Mouse (Mus musculus) cerebellum, postnatal 10 days (tissue): ENCODE results near the gene Sag.
A peak's percentile ranks its signal among the peaks of the same experiment; 100 is the strongest.

Experiments used
- DNase-seq, 2 experiments: peaks; one replicate each; pipeline ENCODE4 v3.0.0; 2021; ENCODE audit warnings: mixed read lengths in 2 of 2

Sag gene

DNA sequence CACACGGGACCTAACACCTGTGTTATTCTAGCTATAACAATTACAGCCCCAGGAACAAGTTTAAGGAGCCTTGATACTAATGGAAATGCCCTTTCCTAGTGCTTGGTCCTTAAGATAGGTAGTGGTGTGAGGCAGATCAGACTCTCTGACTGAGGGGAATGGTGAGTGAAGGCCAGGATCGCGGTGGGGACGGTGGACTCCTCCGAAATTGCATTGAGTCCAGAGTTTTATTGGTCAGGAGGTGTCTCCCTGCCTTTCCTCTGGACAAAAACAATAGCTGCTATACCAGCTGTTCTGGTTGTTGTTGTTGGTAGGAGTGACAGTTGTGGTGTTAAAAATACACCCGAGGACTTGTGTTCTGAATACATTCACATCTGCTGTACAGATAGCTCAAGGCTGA is 50.9 kb downstream of the Sag start:
- DNase-seq = peak in 1 of 2 experiments; percentile 39

DNA sequence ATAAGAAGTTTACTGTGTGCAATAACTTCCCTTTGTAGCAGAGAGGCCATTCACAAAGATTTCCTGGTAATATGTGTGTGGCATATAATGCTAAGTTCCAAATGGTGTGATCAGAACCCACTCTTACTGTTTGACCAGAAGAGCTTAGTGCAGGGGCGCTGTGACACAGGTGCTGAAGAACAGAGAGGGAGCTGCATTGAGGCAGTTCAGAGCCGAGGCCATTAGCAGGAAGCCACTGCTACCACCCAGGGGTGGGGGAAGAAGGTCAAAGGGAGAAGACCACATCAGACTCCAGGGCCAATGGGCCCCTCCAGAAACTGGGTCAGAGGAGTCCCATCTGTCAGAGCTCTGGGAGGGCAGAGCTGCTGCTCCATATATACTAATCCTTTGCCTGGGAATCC is 51.4 kb downstream of the Sag start:
- DNase-seq = peak; percentile 49 to 55

DNA sequence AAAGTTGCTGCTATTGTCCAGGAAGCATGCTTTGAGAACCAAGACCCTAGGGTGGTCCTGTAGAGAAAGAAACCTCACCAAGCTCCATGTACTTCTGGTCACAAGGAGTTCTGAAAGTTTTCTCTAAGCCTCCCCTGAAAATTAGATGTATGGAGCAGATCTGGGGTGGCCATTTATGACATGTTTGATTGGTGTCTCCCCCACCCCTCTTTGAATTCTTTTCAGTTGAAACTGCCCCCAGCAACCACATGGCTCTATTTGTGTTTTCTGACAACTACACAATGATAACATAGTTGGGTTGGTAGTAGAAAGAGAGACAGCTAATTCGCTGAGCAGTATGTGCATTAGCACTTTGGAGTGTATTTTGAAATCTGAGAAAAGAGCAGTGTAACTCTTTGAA is 52.0 kb downstream of the Sag start:
- no peak for DNase-seq

DNA sequence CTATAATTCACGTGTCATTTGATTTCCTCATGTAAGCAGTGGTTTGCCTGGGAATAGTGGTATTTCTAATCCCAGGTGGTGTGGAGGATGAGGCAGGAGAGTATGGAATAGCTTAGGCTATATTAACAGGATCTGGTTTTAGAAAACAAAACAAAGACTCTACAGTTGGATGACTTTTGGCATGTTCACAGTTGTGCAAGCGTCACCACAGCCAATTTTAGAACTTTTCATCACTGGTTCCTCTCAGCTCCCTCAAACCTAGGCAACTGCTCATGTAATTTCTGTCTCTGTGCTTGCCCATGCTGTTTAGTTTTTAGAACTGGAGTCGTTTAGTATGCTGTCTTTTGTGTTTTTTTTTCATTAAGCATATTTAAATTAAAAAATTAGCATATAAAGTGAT is 53.3 kb downstream of the Sag start:
- no peak for DNase-seq

DNA sequence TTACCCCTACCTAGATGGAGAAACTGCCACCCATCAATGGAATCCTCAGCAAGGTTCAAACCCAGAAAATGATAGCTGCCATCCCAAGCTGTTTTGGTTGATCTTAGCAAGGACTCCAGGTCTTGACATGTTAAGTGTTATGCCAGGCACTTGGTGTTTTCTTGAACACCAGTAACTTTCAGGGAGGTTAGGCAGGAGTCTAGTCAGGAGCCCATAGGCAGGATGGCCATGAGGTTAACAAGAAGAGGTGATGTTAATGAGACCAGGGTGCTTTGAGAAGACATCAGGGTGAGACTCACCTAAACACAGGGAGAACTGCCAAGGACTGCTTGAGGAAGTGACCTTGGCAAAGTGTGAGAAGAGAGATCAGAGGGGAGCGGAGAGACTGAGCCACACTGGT is 54.6 kb downstream of the Sag start:
- no peak for DNase-seq

DNA sequence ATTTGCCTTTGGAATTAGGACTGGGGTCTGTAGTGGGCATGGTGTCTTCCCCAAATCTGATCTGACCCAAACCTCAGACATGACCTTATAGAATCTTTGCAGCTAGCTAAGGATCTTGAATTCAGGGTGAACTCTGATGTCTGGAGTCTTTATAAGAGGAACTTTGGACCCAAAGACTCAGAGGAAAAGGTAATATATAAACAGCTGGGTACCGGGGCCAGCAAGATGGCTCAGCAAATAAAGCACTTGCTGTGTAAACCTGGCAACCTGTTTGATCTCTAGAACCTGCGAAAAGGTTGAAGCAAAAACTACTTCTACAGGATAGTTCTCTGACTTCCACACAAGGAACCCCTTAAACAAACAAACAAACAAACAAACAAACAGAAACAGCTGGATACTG is 55.0 kb downstream of the Sag start:
- no peak for DNase-seq

DNA sequence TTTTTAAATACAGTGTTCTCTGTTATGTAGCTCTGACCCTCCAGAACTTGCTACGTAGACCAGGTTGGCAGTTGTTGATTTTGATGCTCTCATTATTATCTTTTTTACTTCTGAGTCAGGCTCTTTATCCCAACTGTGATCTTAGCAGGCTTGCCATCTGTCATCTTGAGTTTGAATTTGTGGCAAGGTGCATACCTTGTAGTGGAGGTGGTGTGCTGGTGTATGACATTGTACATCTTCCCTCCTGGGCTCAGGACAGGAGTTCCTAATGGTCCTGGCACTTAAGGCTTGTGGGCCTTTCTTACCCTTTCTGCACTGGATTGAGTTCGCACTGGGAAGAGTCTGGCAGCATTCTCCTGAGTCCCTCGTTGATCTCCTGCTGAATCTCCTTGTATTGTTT is 60.1 kb downstream of the Sag start:
- peak in 1 of 2 experiments; percentile 26 for DNase-seq

DNA sequence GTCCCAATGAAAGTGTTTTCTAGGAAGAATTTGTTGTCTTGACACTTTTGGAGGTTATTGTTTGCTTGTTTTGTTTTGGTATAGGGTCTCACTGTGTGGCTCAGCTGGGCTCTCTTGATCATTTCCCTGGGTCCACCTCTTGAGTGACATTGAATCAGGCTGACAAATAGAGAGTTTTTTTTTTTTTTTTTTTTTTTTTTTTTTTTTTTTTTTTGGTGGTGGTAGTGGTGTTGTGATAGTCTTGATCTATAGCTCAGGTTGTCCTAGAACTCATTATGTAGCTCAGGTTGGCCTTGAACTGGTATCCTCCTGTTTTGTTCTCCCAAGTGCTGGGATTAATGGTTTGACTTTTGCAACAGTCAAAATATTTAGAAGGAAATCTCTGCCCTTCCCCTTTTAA is 61.4 kb downstream of the Sag start:
- DNase-seq = no peak

DNA sequence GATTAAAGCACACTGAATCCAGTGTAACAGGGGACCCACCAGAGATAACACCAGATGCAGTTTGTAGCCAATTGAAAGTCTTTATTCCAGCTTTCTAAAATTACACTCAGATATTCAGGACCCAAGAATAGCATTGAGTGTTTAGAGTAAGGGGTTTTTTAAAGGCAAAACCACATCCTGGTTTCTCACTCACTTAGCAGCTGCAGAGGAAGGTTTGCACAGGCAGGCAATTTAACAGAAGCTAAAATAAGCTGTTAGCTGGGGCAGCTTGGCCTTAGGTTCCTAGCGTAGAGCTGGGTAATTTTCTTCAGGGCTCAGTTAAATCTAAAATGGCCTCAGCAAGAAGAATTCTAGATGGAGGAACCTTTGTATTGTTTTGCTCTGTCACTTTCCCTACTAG is 63.2 kb downstream of the Sag start:
- no peak for DNase-seq

DNA sequence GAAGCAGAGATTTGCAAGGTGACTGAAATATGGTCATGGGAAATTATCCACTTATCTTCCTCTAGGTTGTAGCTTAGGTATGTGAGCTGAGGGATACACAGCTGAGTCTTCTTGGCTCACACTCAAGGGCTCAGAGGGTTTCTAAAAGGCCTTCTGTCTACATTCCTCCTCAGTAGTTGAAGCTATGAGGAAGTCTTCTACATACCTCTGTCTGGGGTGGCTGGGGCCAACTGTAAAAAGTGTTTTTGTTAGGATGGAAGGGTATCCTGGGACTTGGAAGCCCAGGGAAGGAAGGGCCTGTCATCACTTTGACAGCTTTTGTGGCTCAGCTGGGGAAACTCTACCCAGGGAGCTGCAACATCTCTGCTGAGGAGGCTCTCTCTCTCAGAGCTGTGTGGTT is 68.1 kb downstream of the Sag start:
- peak; percentile 51 to 62 for DNase-seq

DNA sequence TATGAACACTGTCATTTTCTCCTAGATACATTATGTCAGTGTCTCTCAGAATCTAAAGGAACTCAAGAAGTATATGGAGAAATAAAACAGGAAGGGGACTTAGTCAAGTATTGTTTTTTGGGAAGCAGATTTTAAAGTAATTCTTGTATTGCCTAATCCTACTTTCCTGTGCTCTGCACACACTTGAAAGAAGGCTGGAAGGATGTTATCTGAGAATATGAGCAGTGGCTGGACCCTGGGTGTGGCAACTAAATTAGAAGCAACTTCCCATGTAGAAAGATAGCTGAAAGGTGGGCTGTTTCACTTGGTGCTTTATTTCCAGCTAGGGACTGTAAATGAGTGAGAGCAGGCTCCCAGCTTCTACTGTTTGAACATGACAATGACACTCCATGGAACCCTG is 69.6 kb downstream of the Sag start:
- no peak for DNase-seq

DNA sequence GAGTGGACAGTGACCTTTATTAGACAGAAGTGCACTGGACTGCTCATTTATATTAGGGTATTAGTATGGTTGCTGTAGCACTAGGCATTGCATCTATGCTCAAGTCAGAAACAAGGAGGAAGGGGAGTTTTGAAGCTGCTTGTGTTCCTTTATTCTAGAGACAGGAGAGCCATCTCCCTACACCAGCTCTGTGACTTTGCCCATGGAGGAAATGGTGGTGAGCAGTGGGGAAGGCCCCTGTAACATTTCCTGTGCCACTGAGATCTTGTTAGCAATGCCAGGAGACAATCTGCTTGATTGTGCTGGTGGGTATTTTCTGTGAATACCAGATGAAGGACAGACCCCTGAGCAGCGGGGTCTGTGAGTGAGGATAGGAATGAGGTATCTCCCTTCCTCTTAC is 72.6 kb downstream of the Sag start:
- DNase-seq = no peak

DNA sequence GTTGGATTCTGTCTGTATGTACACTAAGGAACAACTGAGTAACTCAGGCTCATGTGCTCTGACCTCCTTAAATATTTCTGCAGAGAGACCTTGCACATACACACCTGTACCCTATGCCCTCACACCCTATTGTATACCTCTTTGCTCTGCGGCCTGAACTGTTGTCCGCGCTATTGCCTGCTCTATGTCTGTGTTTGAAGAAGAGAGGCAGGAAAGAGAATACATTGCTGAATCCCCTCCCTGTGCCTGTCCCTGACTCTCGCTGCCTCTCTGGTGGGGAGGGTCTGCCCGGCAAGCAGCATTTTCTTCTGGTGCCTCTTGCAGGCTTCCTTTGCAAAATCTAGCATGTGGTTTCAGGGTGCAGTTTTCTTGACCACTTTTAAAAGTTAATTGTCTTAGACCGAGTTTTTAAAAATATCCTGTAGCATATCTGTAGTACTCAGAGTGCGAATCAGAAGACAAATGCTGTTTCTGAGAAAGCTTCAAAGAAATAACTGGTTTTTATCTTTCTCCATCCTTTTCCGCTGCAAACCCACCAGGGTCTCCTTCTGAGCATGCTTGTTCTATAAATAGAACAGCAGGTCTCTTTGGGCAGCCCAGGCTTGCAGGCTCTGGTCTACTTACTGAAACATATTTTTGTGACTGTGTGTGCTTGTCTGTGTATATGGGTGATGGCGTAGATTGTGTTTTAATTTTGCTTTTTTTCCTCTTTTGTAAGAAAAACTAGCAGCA is 74.2 kb downstream of the Sag start:
- DNase-seq = peak in 1 of 2 experiments; percentile 23

DNA sequence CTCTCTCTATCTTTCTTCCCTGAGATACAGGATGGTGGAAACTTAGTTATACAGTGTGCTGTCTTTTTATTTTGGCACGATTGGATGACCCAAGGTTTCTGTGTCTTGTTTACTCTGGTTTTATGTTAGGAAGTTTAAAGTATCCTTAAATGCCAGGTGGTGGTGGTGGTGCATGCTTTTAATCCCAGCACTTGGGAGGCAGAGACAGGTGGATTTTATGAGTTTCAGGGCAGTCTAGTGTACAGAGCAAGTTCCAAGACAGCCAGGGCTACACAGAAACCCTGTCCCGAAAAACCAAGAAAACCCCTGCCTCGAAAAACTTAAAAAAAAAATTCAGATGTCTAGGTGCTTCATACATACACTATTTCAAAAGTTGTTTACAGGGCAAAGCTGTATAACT is 75.6 kb downstream of the Sag start:
- DNase-seq = no peak

DNA sequence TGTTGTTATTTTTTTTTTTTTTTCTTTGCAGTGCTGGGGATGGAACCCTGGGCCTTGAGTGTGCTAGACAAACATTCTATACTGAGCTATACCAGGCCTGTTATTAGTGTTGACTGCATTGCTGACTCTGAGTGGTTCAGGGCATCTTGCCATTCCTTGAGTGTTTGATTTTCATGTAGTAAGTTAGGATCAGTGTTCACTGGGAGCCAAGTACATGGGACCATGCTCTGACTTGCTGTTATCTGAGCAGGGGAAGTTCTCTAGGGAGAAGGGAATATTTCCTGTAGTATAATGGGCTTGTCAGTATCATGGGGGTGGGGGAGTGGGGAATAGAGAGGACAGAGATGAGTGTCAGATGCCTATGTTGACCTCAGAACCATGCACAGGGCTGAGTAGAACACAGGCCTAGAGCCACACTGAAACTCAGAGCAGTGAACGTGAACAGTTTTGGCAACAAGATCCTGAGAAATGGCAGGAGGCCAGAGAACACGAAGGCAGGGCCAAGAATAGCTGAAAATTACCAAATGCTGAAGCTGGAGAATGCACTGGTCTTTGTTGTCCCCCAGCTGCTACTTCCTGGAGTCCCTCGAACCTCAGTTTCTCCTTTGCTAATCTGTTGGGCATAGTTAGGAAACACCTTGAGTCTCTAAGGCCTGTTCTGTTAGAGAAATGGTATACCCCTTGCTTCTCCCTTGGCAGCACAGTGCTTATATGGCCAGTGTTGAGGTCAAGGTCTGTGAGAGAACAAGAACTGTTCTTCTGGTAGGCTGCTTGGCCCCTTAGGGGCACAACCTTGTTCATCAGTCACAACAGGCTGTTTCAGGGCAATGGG is 76.2 kb downstream of the Sag start:
- DNase-seq = peak; percentile 91 to 92

DNA sequence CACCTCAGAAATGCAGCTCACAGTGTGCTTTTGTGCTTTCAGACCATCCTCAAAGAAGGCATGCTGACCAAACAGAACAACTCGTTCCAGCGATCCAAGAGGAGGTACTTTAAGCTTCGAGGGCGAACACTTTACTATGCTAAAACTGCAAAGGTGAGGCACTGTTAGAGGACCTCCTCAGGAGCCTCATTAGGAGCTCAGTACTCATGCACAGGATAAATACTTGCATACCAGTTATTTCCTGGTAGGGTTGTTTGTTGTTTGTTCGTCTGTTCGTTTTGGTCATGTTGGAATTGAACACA is 76.8 kb downstream of the Sag start:
- no peak for DNase-seq

DNA sequence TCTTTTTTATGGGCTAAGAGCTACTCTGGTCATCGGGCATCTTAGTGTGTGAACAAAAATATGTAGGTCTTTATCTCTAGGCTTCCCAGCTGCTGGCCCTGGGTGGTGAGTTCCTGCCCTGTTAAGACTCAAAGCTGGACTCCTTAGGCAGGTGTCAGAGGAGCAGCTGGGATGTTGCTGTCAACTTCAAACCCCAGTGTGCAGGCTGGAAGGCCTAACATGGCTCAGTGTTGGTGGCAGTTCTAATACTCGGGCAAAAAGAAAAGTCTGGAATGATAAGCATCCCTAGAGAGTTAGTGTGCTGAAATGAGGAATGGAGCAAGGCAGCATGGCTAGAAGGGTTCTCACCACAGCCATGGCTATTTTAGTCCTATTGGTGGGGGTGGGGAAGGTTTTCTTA is 77.4 kb downstream of the Sag start:
- no peak for DNase-seq

DNA sequence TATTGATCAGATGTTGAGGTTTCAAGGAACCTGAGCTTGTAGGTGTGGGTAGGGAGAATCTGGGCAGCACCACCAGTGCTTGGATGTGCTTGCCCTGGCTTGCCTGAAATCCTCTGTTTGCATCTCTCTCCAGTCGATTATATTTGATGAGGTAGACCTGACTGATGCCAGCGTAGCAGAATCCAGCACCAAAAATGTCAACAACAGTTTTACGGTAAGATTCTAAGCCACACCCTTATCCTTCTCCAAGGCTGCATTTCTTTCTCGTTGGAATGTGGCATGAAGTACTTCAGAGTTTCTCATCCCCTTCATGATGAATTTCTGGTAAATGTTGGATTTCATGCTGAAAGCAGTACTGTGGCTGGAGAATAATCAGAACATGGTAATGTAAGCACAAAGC is 78.2 kb downstream of the Sag start:
- DNase-seq = no peak

DNA sequence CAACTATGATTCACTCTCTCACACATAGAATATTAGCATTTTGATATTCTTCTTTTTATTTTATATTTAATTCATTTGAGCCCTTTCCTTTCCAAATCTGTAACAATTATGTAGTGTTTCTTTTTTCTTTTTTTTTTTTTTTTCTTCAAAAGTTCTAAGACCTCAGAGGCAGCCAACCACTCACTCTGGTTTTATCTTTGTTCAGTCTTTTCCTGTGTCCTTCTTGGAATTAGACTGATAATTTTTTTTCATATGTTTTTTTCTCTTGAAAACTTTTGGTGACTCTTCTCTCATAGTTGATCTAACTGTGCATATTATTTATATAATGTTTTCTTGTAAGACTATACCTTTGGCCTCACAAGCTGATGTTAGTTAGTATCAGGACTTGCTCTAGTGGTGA is 79.1 kb downstream of the Sag start:
- DNase-seq = no peak

DNA sequence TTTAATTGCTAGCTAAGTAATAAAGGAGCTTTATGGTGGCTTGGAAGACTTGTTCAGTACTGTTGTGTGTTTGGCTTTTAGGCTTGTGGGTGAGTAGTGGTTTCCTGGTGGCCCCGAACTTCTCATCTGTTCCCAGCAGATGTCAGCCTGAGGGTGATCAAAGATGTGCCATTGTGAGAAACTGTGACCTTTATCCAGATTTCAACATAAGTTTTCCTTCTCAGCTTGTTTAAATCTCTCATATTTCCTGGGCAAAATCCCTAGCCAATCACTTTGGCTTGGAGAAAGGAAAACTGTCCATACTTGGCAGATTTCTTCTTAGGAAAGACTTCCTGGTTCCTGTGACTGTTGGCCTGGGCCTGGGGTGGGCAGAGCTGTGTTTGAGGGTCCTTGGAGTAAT is 87.5 kb downstream of the Sag start:
- no peak for DNase-seq

DNA sequence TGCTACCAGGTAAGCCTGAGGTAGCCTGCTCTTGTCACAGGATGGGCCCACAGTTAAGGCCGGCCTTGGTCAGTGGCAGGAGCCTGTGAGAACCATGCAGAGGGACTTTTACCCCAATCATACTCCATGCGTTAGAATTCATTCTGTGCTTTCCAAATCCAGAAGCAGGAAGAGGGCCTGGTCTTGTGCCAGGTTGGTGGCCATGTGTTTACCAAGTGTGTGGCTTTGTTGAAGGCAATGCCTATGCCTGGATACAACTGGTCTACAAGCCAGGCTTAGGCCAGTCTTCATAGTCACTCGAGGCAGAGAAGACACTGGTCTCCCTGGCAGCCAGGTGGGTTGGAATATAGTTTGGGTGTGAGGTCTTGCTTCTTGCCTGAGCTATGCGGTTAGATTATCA is 88.2 kb downstream of the Sag start:
- peak; percentile 47 to 48 for DNase-seq

DNA sequence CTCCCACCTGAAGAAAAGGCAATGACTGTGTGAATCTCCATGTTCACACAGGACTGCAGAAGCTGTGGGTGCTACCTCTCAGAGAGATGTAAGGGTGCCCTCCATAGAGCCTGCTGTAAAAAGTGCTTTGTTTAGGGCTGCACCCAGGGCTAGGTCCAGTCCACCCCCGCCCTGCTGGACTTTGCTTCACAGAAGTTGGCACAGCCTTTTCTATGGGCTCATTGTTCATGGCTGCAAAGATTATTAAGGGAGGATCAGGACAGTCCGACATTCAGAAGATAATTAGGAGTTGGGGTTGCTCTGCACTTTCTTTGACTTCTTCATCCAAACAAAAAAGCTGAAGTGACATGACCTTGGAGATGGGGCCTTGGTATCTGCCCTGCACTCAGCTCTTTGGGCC is 89.0 kb downstream of the Sag start:
- no peak for DNase-seq

DNA sequence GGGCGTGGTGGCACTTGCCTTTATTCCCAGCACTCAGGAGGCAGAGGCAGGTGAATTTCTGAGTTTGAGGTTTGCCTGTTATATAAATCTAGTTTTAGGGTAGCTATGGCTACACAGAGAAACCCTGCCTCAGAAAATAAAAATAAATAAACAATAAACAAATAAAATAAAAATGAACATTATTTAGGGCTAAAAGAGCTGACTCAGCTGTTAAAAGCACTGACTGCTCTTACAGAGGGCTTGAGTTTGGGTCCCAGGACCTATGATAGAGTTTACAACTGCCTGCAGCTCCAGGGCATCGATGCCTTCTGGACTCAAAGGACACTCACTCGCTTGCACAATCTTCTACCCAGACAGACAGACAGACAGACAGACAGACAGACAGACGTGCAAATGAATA is 89.9 kb downstream of the Sag start:
- no peak for DNase-seq
